Mouse (Mus musculus) urinary bladder, adult 18-20 months (tissue): Measurements from ENCODE around the gene Grk4.
"Not testable (repeated sequence)": the region's sequence is repeated elsewhere in the genome, so short reads cannot be mapped to it uniquely, and the experiment has no call there.

Experiments
- DNase-seq, 2 experiments: peaks; one replicate each; pipeline ENCODE4 v3.0.0; 2022; ENCODE audit warnings: low spot score in 2 of 2, mixed read lengths in 2 of 2

Gene Grk4

GRCm38 (mm10) chr5:34708436-34708835 is 48.3 kb downstream of the Grk4 start:
- DNase-seq: no peak

GRCm38 (mm10) chr5:34714371-34714770 is 54.2 kb downstream of the Grk4 start:
- DNase-seq: not testable (repeated sequence)

DNA sequence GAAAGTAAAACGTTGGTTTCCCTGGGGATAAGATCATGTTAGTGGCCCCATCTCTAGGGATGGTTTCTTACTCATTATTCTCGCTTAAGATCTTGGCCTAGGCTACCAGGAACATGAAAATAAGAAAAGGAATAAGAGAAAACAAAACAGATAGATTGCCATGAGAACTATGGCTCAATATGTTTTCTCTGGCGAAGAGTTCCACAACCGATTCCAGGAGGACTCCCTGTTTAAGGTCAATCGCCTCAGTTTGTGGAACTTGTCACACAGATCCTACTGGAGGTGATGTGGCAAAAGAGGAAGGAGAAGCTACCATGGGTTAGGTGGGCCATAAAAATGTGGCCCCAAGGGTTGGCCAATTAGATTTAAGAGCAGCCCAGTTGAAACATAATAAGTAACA is 54.6 kb downstream of the Grk4 start:
- DNase-seq: no peak

GRCm38 (mm10) chr5:34729141-34729540 is 69.0 kb downstream of the Grk4 start:
- DNase-seq: no peak

GRCm38 (mm10) chr5:34730255-34730654 is 70.1 kb downstream of the Grk4 start:
- no peak for DNase-seq

DNA sequence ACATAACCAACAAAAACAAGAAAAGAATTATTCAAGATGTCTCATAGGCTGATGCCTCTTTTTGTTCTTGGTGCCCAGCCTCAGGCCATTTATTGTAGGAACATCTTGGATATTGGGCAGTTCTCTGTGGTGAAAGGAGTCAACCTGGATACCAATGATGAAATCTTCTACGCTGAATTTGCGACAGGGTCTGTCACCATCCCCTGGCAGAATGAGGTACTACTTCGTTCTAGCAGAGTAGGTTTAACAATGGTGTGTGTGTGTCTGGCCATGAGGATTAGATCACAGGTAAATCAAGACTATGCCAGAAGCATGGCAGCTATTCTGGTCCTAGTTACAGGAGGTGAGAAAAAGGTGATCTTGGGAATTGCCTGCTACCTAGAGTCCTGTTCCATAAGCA is 91.3 kb downstream of the Grk4 start:
- no peak for DNase-seq

DNA sequence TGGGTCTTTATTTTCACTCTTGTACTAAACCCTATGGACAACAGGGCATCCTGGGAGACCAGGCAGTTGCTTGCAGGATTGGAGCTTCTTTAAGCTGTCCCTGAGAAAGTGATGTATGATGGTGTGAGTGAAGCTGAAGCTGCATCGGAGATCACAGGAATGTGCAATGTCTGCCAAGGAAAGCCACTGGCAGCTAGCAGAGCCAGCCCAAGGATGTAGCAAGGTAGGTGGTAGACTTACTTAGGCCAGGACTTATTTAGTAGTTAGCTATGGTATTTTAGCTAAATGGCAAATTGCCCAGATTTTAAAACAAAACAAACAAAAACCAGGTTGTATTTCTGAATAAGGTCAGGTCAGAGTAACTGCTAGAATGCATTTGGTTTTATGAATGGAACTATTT is 98.6 kb downstream of the Grk4 start:
- DNase-seq: no peak

DNA sequence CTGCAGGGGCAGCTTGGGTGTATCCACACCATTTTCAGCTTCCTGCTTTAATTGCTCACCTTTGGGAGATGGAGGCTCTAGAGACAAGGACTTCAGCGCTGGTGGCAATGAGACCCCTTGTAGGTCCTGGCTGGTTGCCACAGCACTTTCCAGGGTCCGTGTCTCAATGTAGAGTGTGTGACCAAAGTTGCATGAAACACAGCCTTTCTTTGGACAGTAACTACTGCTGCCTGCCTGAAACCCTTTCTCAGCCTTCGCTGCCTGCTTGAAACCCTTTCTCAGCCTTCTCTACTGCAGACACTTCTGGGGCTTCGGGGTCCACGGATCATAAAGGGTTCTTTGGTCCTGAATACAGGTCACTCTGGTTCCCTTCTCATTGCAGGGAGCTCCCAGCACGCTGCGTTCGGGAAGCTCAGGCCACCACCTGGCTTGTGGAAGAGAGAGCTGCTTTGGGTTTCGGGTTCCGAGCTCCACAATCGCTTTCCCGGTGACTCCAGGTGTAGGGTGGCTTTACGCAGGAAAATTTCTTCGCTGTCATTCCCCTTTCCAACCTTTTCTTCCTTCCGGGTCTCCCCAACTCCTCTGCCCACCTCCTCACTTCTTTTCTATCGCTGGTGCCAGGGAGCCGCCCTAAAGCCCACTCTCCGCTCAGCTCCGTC is 100.8 kb downstream of the Grk4 start:
- peak in 1 of 2 experiments; percentile 2 for DNase-seq

DNA sequence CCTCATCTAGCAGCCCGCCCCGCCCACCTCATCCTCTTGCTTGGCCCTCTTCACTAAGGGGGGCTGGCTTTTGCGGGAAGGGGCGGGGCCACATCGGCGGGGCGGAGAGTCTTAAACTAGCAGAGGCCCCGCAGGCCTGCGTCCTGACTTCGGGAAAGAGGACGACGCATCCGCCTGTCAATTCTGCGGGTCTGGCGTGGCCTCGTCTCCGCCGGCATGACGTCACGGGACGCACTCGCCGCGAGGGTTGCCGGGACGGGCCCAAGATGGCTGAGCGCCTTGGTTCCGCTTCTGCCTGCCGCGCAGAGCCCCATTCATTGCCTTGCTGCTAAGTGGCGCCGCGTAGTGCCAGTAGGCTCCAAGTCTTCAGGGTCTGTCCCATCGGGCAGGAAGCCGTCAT is 101.3 kb downstream of the Grk4 start, which contains the start of gene Htt:
Gene Htt (plus strand): TSS at position 232 of the 400 bp plus-strand sequence.
- peak; percentile 93 to 96 for DNase-seq

DNA sequence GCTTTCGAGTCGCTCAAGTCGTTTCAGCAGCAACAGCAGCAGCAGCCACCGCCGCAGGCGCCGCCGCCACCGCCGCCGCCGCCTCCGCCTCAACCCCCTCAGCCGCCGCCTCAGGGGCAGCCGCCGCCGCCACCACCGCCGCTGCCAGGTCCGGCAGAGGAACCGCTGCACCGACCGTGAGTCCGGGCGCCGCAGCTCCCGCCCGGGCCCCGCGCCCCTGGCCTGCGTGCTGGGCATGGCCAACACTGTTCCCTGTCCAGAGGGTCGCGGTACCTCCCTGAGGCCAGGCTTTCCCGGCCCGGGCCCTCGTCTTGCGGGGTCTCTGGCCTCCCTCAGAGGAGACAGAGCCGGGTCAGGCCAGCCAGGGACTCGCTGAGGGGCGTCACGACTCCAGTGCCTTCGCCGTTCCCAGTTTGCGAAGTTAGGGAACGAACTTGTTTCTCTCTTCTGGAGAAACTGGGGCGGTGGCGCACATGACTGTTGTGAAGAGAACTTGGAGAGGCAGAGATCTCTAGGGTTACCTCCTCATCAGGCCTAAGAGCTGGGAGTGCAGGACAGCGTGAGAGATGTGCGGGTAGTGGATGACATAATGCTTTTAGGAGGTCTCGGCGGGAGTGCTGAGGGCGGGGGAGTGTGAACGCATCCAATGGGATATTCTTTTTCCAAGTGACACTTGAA is 101.9 kb downstream of the Grk4 start:
- peak in 1 of 2 experiments; percentile 51 for DNase-seq

DNA sequence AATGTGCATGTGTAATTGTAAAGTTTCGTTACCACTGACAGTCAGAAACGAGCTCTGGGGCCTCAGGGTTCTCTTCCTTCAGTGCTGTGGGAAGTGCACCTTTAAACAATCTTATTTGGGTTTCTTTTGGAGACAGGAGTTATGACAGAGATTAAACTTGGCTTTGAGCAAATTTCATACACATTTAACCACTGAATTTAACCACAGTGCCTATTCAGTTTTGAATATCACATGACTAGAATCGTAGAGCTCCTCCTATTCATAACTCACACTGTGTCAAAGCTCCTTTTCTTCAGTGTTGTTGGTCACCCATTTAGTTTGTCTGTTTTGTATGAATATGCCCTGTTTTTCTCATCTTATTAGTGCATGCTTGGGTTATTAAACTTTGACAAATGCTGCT is 111.6 kb downstream of the Grk4 start:
- no peak for DNase-seq

DNA sequence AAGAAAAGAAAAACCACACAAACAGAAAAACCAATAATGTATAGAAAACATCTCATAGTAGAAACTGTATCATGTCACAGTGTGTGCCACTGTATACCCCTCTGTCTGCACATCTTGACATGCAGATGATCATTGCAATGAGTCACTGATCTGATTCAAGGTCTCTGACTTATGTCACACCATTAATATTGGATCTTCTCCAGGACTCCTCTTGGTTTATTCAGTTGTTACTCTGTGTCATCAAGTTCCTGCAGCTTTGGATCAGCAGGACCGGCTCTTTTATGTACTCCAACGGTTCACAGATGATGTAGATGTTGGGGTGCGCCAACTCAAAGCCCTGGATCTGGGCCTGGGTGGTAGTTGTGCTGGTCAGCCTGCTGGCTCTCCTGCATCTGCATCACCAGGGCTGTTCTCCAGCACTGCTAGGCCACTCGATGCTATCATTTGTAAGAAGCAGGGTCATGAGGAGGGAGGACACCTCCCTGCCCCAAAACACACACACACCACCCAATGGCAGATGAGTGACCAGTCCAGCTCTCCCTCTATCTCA is 112.6 kb downstream of the Grk4 start:
- DNase-seq: no peak

- no peak for DNase-seq
Measured at GRCm38 (mm10) chr5:34773392-34773791, 113.2 kb downstream of the Grk4 start.

- no peak for DNase-seq
Measured at GRCm38 (mm10) chr5:34785027-34785426, 124.8 kb downstream of the Grk4 start.

GRCm38 (mm10) chr5:34791141-34791540 is 131.0 kb downstream of the Grk4 start:
- no peak for DNase-seq

- DNase-seq: no peak
Measured at GRCm38 (mm10) chr5:34800292-34800953, 140.2 kb downstream of the Grk4 start.
